Mouse (Mus musculus): ENCODE results near the gene Usp22. TPM values are rescaled to one million over a fixed set of nuclear protein-coding genes. Genes with fewer than 3 reads are reported as not detected.

Gene Usp22
- polyA plus RNA-seq, 1 experiment: not detected

GRCm38 (mm10) chr11:61119996-61120583, 54.8 kb downstream of the Usp22 start:
- no peak overlapping the region for H3K4me3 ChIP-seq (ENCODE audit: insufficient read depth, low read depth, low read length)
- TF ChIP-seq CTCF (IDR thresholded peaks at IDR 0.05; ENCODE audit: insufficient read depth, low read depth, low read length): no peak
- no peak for TF ChIP-seq POLR2A (IDR thresholded peaks at IDR 0.05; ENCODE audit: insufficient read depth, low read depth, low read length)
- no peak overlapping the region for H3K27ac ChIP-seq (ENCODE audit: insufficient read depth, low read depth, low read length)
- 46% methylated on average over 3 of the region's 3 CpGs for WGBS
- H3K4me1 ChIP-seq (ENCODE audit: control insufficient read depth, insufficient read depth, low read length): peaks cover 4% of the 10 kb centered on the region; the same call in 1 of the 2 replicates

DNA sequence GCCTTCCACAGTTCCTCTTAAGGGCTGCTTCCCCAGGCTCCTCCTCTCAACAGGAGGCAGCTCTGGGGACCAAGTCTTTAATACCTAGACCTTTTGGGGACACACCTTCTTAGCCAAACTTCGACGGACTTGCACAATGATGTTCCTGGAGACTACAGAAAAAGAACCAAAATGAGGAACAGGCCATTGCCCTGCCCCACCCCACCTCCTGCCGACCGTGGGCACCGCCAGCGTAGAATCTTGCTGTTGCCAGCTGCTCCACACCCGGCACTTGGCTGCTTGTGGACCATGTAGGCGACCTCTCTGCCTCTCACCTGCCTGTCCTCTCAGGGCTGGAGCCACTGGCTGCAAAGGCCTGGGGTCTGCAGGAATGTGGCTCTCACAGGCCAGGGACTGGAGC, 58.6 kb downstream of the Usp22 start:
- no peak overlapping the region for H3K27ac ChIP-seq (ENCODE audit: insufficient read depth, low read depth, low read length)
- WGBS: 63% methylated on average over 8 of the region's 8 CpGs
- peaks cover 4% of the 10 kb centered on the region; the same call in 1 of the 2 replicates for H3K4me1 ChIP-seq (ENCODE audit: control insufficient read depth, insufficient read depth, low read length)
- no peak overlapping the region for H3K4me3 ChIP-seq (ENCODE audit: insufficient read depth, low read depth, low read length)
- no peak for TF ChIP-seq POLR2A (IDR thresholded peaks at IDR 0.05; ENCODE audit: insufficient read depth, low read depth, low read length)
- TF ChIP-seq CTCF (IDR thresholded peaks at IDR 0.05; ENCODE audit: insufficient read depth, low read depth, low read length): no peak

GRCm38 (mm10) chr11:61112323-61112995, 62.4 kb downstream of the Usp22 start:
- 90% methylated on average over 8 of the region's 8 CpGs for WGBS
- H3K4me1 ChIP-seq (ENCODE audit: control insufficient read depth, insufficient read depth, low read length): no peaks in the 10 kb centered on the region
- no peak overlapping the region for H3K4me3 ChIP-seq (ENCODE audit: insufficient read depth, low read depth, low read length)
- no peak overlapping the region for H3K27ac ChIP-seq (ENCODE audit: insufficient read depth, low read depth, low read length)
- no peak for TF ChIP-seq CTCF (IDR thresholded peaks at IDR 0.05; ENCODE audit: insufficient read depth, low read depth, low read length)

DNA sequence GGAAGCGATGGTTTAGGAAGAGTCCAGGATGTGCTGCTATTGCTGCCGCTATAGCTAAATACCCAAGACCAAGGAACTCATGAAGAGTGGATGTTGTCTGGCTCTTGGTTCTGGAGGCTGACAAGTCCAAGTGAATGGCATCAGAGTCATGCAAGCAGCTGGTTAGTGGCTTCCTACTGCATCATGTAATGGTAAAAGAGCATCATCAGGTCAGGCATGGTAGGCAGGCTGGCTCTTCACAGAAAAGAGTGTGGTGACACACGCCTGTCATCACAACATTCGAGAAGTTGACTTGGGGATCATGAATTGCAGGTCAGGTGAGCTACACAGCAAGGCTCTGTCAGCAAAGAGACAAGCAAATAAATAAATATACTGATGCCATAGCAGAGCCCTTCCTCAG, 63.4 kb downstream of the Usp22 start:
- H3K27ac ChIP-seq (ENCODE audit: insufficient read depth, low read depth, low read length): no peak overlapping the region
- no peak for TF ChIP-seq CTCF (IDR thresholded peaks at IDR 0.05; ENCODE audit: insufficient read depth, low read depth, low read length)
- no peak for TF ChIP-seq POLR2A (IDR thresholded peaks at IDR 0.05; ENCODE audit: insufficient read depth, low read depth, low read length)
- H3K4me3 ChIP-seq (ENCODE audit: insufficient read depth, low read depth, low read length): no peak overlapping the region
- H3K4me1 ChIP-seq (ENCODE audit: control insufficient read depth, insufficient read depth, low read length): no peaks in the 10 kb centered on the region
- 93% methylated on average over 4 of the region's 4 CpGs for WGBS

DNA sequence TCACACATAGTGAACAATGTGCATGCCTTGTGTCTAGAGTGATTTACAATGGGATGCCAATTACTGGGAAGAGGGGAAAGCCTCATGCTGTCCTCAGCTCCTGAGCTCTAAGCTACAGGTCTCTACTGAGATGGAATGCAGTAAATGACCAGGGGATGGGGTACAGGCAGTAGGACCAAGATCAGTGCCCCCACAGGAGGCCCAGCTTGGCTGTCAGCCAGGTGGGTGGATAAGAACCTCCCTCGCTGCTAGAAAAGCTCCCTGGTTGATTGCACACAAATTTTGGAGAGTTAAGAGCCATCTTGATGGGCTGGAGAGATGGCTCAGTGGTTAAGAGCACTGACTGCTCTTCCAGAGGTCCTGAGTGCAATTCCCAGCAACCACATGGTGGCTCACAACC, 63.9 kb downstream of the Usp22 start:
- Histone ChIP-seq H3K4me3 (ENCODE audit: insufficient read depth, low read depth, low read length) (no peak overlapping the region), H3K27ac (ENCODE audit: insufficient read depth, low read depth, low read length) (no peak overlapping the region), H3K4me1 (ENCODE audit: control insufficient read depth, insufficient read depth, low read length) (no peaks in the 10 kb centered on the region)
- TF ChIP-seq CTCF (IDR thresholded peaks at IDR 0.05; ENCODE audit: insufficient read depth, low read depth, low read length): no peak
- no peak for TF ChIP-seq POLR2A (IDR thresholded peaks at IDR 0.05; ENCODE audit: insufficient read depth, low read depth, low read length)
- WGBS: 22% methylated on average over 1 of the region's 1 CpGs

- no peak overlapping the region for H3K27ac ChIP-seq (ENCODE audit: insufficient read depth, low read depth, low read length)
- H3K4me1 ChIP-seq (ENCODE audit: control insufficient read depth, insufficient read depth, low read length): no peaks in the 10 kb centered on the region
- TF ChIP-seq CTCF (IDR thresholded peaks at IDR 0.05; ENCODE audit: insufficient read depth, low read depth, low read length) (no peak), POLR2A (IDR thresholded peaks at IDR 0.05; ENCODE audit: insufficient read depth, low read depth, low read length) (no peak)
- H3K4me3 ChIP-seq (ENCODE audit: insufficient read depth, low read depth, low read length): no peak overlapping the region
- 81% methylated on average over 10 of the region's 10 CpGs for WGBS
Observed at GRCm38 (mm10) chr11:61110113-61110512, 64.7 kb downstream of the Usp22 start.

- no peak overlapping the region for H3K27ac ChIP-seq (ENCODE audit: insufficient read depth, low read depth, low read length)
- 88% methylated on average over 6 of the region's 6 CpGs for WGBS
- TF ChIP-seq POLR2A (IDR thresholded peaks at IDR 0.05; ENCODE audit: insufficient read depth, low read depth, low read length) (no peak), CTCF (IDR thresholded peaks at IDR 0.05; ENCODE audit: insufficient read depth, low read depth, low read length) (no peak)
- no peaks in the 10 kb centered on the region for H3K4me1 ChIP-seq (ENCODE audit: control insufficient read depth, insufficient read depth, low read length)
- H3K4me3 ChIP-seq (ENCODE audit: insufficient read depth, low read depth, low read length): no peak overlapping the region
Observed at GRCm38 (mm10) chr11:61109707-61110106, 65.1 kb downstream of the Usp22 start.

GRCm38 (mm10) chr11:61108911-61109361, 65.9 kb downstream of the Usp22 start:
- peaks cover 1% of the 10 kb centered on the region; the same call in 1 of the 2 replicates for H3K4me1 ChIP-seq (ENCODE audit: control insufficient read depth, insufficient read depth, low read length)
- no peak overlapping the region for H3K27ac ChIP-seq (ENCODE audit: insufficient read depth, low read depth, low read length)
- TF ChIP-seq CTCF (IDR thresholded peaks at IDR 0.05; ENCODE audit: insufficient read depth, low read depth, low read length): no peak
- TF ChIP-seq POLR2A (IDR thresholded peaks at IDR 0.05; ENCODE audit: insufficient read depth, low read depth, low read length): no peak
- 90% methylated on average over 12 of the region's 12 CpGs for WGBS
- H3K4me3 ChIP-seq (ENCODE audit: insufficient read depth, low read depth, low read length): no peak overlapping the region

- H3K4me1 ChIP-seq (ENCODE audit: control insufficient read depth, insufficient read depth, low read length): peaks cover 5% of the 10 kb centered on the region; the same call in 1 of the 2 replicates
- 12% methylated on average over 20 of the region's 20 CpGs for WGBS
- no peak for TF ChIP-seq POLR2A (IDR thresholded peaks at IDR 0.05; ENCODE audit: insufficient read depth, low read depth, low read length)
- peak; percentile 86 for TF ChIP-seq CTCF (IDR thresholded peaks at IDR 0.05; ENCODE audit: insufficient read depth, low read depth, low read length)
- no peak overlapping the region for H3K4me3 ChIP-seq (ENCODE audit: insufficient read depth, low read depth, low read length)
- no peak overlapping the region for H3K27ac ChIP-seq (ENCODE audit: insufficient read depth, low read depth, low read length)
Observed at GRCm38 (mm10) chr11:61104241-61104901, 70.5 kb downstream of the Usp22 start.

All from olfactory bulb, adult 2 months (tissue).